Mouse (Mus musculus) limb, embryonic 11.5 days (tissue): ENCODE data around the gene Nanos3. TPM values are rescaled to one million over a fixed set of nuclear protein-coding genes. Genes with fewer than 3 reads are reported as not detected.

Source experiments
- ATAC-seq: fragments of 200-750 bp; cut with Nextera tagmentation; 2 replicates; pipeline ENCODE4 v1.8.0; 2017; ENCODE audit warnings: low read depth; ENCODE audit not compliant: insufficient number of reproducible peaks, low FRiP score, low TSS enrichment
- DNase-seq: peaks from one replicate; pipeline ENCODE4 v3.0.0-alpha.2; 2015; ENCODE audit warnings: low spot score
- H3K27ac ChIP-seq: fragments of 300-500 bp; sonication (generic); replicated peaks from 2 replicates; pipeline ENCODE4 v1.5.1; 2014; ENCODE audit warnings: low read depth, mild to moderate bottlenecking, low read length
- H3K27me3 ChIP-seq: fragments of 300-500 bp; sonication (generic); 2 replicates; pipeline ENCODE4 v1.6.1; 2014; ENCODE audit warnings: mild to moderate bottlenecking, low read length, mixed read lengths; ENCODE audit not compliant: control insufficient read depth, insufficient read depth
- H3K36me3 ChIP-seq: fragments of 300-500 bp; sonication (generic); 2 replicates; pipeline ENCODE4 v1.6.1; 2014; ENCODE audit warnings: mild to moderate bottlenecking, low read length, moderate library complexity, mixed read lengths; ENCODE audit not compliant: control insufficient read depth, insufficient read depth
- H3K4me1 ChIP-seq: fragments of 300-500 bp; sonication (generic); 2 replicates; pipeline ENCODE4 v1.6.1; 2014; ENCODE audit warnings: low read length, mixed read lengths; ENCODE audit not compliant: control insufficient read depth, insufficient read depth
- H3K4me2 ChIP-seq: fragments of 300-500 bp; sonication (generic); 2 replicates; pipeline ENCODE4 v1.6.1; 2014; ENCODE audit warnings: low read depth, mild to moderate bottlenecking, moderate library complexity; ENCODE audit not compliant: severe bottlenecking
- H3K4me3 ChIP-seq: fragments of 300-500 bp; sonication (generic); 2 replicates; pipeline ENCODE4 v1.5.1; 2014; ENCODE audit warnings: low read depth, low read length
- H3K9ac ChIP-seq: fragments of 300-500 bp; sonication (generic); 2 replicates; pipeline ENCODE4 v1.6.1; 2014; ENCODE audit warnings: mild to moderate bottlenecking, low read length
- H3K9me3 ChIP-seq: fragments of 300-500 bp; sonication (generic); 2 replicates; pipeline ENCODE4 v1.6.1; 2016; ENCODE audit warnings: low read length; ENCODE audit not compliant: control insufficient read depth
- WGBS: fragments of 180-500 bp; shearing (Covaris S2); extraction: QIAGEN DNeasy Blood & Tissue Kit; methylation state at CpG from one replicate; pipeline ENCODE4 v1.1.7; 2014; 5-methylcytosine and 5-hydroxymethylcytosine counted together
- polyA plus RNA-seq: library from polyadenylated mRNA; unstranded; fragments of >200 nt; fragmentation: Nextera tagmentation; extraction: Ambion mirVana; gene quantifications from 2 replicates; pipeline ENCODE4 v1.2.1, GENCODE M21; 2014

Gene Nanos3
- 4.3 and 4.9 TPM in 2 replicates for polyA plus RNA-seq

GRCm38 (mm10) chr8:84185117-84185516 lies at the start of gene Nanos3:
TSS of gene Nanos3 (minus strand) at chr8:84185217.
- Histone ChIP-seq H3K4me1 (peaks cover 27% of the 10 kb centered on the region), H3K4me3 (peak within 1 kb of the TSS; percentile 83), H3K36me3 (no peaks in the 10 kb centered on the region; the same call in 1 of the 2 replicates), H3K4me2 (peak within 1 kb of the TSS; percentile 59), H3K27me3 (no peaks in the 10 kb centered on the region), H3K9me3 (no peaks in the 10 kb centered on the region), H3K9ac (peak within 1 kb of the TSS; percentile 99), H3K27ac (peak within 1 kb of the TSS; percentile 93; the same call in 1 of the 2 replicates)
- ATAC-seq (no peak), DNase-seq (no peak)
- 91% methylated on average over 7 of the region's 7 CpGs for WGBS

- H3K4me1 ChIP-seq, result peaks cover 10% of the 10 kb centered on the region; the same call in 1 of the 2 replicates
- ATAC-seq (no peak), DNase-seq (no peak)
- H3K9ac ChIP-seq, result no peak overlapping the region
- WGBS, result 98% methylated on average over 2 of the region's 2 CpGs
- no peaks in the 10 kb centered on the region for H3K27me3 ChIP-seq
- H3K4me3 ChIP-seq, result no peak overlapping the region
- H3K36me3 ChIP-seq, result peaks cover 24% of the 10 kb centered on the region
- H3K27ac ChIP-seq, result no peak overlapping the region
- no peaks in the 10 kb centered on the region for H3K9me3 ChIP-seq
- H3K4me2 ChIP-seq, result no peak overlapping the region
Observed at GRCm38 (mm10) chr8:84233055-84233454, 48.0 kb upstream of the Nanos3 start.

GRCm38 (mm10) chr8:84230735-84231134 lies 45.7 kb upstream of the Nanos3 start:
- Histone ChIP-seq H3K9ac (no peak overlapping the region), H3K4me1 (peaks cover 8% of the 10 kb centered on the region; the same call in 1 of the 2 replicates), H3K4me3 (no peak overlapping the region), H3K27me3 (no peaks in the 10 kb centered on the region), H3K27ac (no peak overlapping the region), H3K9me3 (no peaks in the 10 kb centered on the region), H3K36me3 (peaks cover 34% of the 10 kb centered on the region), H3K4me2 (no peak overlapping the region)
- 85% methylated on average over 17 of the region's 17 CpGs for WGBS
- DNase-seq (no peak), ATAC-seq (no peak)

GRCm38 (mm10) chr8:84223322-84224029 lies 38.5 kb upstream of the Nanos3 start:
- H3K4me3 ChIP-seq, result no peak overlapping the region
- H3K27me3 ChIP-seq, result no peaks in the 10 kb centered on the region
- ATAC-seq (no peak), DNase-seq (no peak)
- no peak overlapping the region for H3K9ac ChIP-seq
- H3K27ac ChIP-seq, result no peak overlapping the region
- H3K9me3 ChIP-seq, result no peaks in the 10 kb centered on the region
- 76% methylated on average over 21 of the region's 21 CpGs for WGBS
- no peak overlapping the region for H3K4me2 ChIP-seq
- H3K36me3 ChIP-seq, result peaks cover 37% of the 10 kb centered on the region
- no peaks in the 10 kb centered on the region for H3K4me1 ChIP-seq

DNA sequence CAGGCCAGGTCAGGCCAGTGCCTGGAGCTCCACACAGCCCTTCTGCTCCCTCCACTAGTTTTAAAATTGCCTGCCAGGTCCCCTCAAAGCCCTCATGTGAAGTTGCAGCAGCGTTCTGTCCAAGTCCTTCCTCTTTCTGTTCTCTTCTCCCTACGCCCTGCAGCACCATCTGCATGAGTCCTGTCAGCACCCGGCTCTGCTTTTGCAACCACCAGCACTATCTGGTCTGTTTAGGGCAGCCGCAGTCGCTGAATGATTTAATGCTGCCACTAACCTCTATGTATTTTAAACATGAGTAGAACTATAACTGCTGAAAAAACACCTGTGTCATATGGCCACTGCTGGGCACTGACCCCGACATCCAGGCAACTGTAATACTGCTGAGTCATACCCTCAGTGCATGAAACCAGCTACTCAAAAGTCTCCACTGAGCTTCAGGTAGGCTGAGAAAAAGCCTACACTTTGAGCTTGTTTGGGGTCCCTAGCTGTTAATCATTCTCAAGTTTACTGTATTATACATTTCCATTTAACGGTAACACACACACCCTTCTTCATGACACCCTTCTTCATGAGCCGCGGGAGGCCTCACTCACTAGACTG lies 37.6 kb upstream of the Nanos3 start:
- no peaks in the 10 kb centered on the region for H3K27me3 ChIP-seq
- H3K4me3 ChIP-seq, result no peak overlapping the region
- H3K9ac ChIP-seq, result no peak overlapping the region
- H3K27ac ChIP-seq, result no peak overlapping the region
- no peak for ATAC-seq
- no peak for DNase-seq
- no peaks in the 10 kb centered on the region for H3K9me3 ChIP-seq
- no peaks in the 10 kb centered on the region for H3K4me1 ChIP-seq
- H3K4me2 ChIP-seq, result no peak overlapping the region
- H3K36me3 ChIP-seq, result peaks cover 40% of the 10 kb centered on the region
- 92% methylated on average over 9 of the region's 9 CpGs for WGBS

- H3K36me3 ChIP-seq, result peaks cover 31% of the 10 kb centered on the region
- no peak overlapping the region for H3K9ac ChIP-seq
- no peaks in the 10 kb centered on the region for H3K4me1 ChIP-seq
- no peak for ATAC-seq
- H3K27me3 ChIP-seq, result no peaks in the 10 kb centered on the region
- H3K27ac ChIP-seq, result no peak overlapping the region
- no peak overlapping the region for H3K4me3 ChIP-seq
- 90% methylated on average over 7 of the region's 7 CpGs for WGBS
- H3K9me3 ChIP-seq, result no peaks in the 10 kb centered on the region
- H3K4me2 ChIP-seq, result no peak overlapping the region
- no peak for DNase-seq
Observed at GRCm38 (mm10) chr8:84220105-84220504, 35.1 kb upstream of the Nanos3 start.

- no peaks in the 10 kb centered on the region for H3K27me3 ChIP-seq
- peaks cover 29% of the 10 kb centered on the region for H3K36me3 ChIP-seq
- DNase-seq (no peak), ATAC-seq (no peak)
- H3K4me3 ChIP-seq, result no peak overlapping the region
- no peak overlapping the region for H3K9ac ChIP-seq
- WGBS, result 92% methylated on average over 5 of the region's 5 CpGs
- H3K4me1 ChIP-seq, result no peaks in the 10 kb centered on the region
- H3K4me2 ChIP-seq, result no peak overlapping the region
- no peak overlapping the region for H3K27ac ChIP-seq
- H3K9me3 ChIP-seq, result no peaks in the 10 kb centered on the region
Observed at GRCm38 (mm10) chr8:84218143-84218542, 33.1 kb upstream of the Nanos3 start.

GRCm38 (mm10) chr8:84217206-84217605 lies 32.2 kb upstream of the Nanos3 start:
- H3K4me1 ChIP-seq, result no peaks in the 10 kb centered on the region
- no peaks in the 10 kb centered on the region for H3K27me3 ChIP-seq
- no peak overlapping the region for H3K4me3 ChIP-seq
- no peak for ATAC-seq
- H3K4me2 ChIP-seq, result no peak overlapping the region
- H3K9ac ChIP-seq, result no peak overlapping the region
- no peak overlapping the region for H3K27ac ChIP-seq
- no peaks in the 10 kb centered on the region for H3K9me3 ChIP-seq
- no peak for DNase-seq
- WGBS, result 93% methylated on average over 11 of the region's 11 CpGs
- peaks cover 25% of the 10 kb centered on the region; the same call in 1 of the 2 replicates for H3K36me3 ChIP-seq
